8 mouse cellular contexts compared by ENCODE assay signal in genomic region chr17:57030931-57031660, GRCm38 (mm10). TPM values are rescaled to one million over a fixed set of nuclear protein-coding genes. Genes with fewer than 3 reads are reported as not detected.
DNase-seq lines count a peak whose midpoint lies in the region; ATAC-seq and TF ChIP-seq lines count a peak whose summit lies in the region.

Khsrp (minus strand) TSS chr17:57031522.

- DNase-seq in cerebellum, postnatal 36 days: peak; percentile 31 to 53
- no peak for DNase-seq in cerebellum, adult 18-20 months
- DNase-seq in adrenal gland, adult 2 months: peak; percentile 54
- DNase-seq in heart, postnatal 36 days: peak in 1 of 2 experiments; percentile 16
- DNase-seq in layer of hippocampus, postnatal 25 days (ENCODE audit: extremely low spot score in 1 of 2, low spot score in 1 of 2): peak; percentile 40 to 45

- peak; percentile 46 for TF ChIP-seq POLR2A in small intestine, adult 2 months (IDR thresholded peaks at IDR 0.05; ENCODE audit: low read depth, low read length)

- peak within 1 kb of the TSS; percentile 87 for H3K4me3 ChIP-seq in forebrain, embryonic 13.5 days
- H3K4me3 ChIP-seq in small intestine, adult 2 months (ENCODE audit: low read depth, low read length): peak within 1 kb of the TSS; percentile 70

- no peak for TF ChIP-seq CTCF in small intestine, adult 2 months (IDR thresholded peaks at IDR 0.05; ENCODE audit: extremely low read depth, insufficient read length, insufficient replicate concordance, low read depth, low read length)

- 0 out of 2 replicates have a peak, but pooled peaks have one; percentile 0 for ATAC-seq in forebrain, embryonic 13.5 days
- no peak for ATAC-seq in megakaryocyte, adult 5-6 weeks (ENCODE audit: poor library complexity, severe bottlenecking)

- H3K9ac ChIP-seq in forebrain, embryonic 13.5 days: peak within 1 kb of the TSS; percentile 99

- no peaks in the 10 kb centered on the region for H3K9me3 ChIP-seq in forebrain, embryonic 13.5 days (replicated peaks)

- intact Hi-C loops in heart, postnatal 36 days (cut with DNase I): loop anchor here (1.0 kb wide), 2 partner anchors 18 to 41 kb away; partner anchors contain the start of gene Clpp

- under 1% methylated on average over 83 of the region's 99 CpGs for WGBS in forebrain, embryonic 13.5 days
- WGBS in small intestine, adult 2 months: 1% methylated on average over 93 of the region's 99 CpGs

- H3K36me3 ChIP-seq in forebrain, embryonic 13.5 days (ENCODE audit: poor library complexity, severe bottlenecking): peaks cover 29% of the 10 kb centered on the region
- H3K36me3 ChIP-seq in small intestine, adult 2 months (ENCODE audit: control insufficient read depth, insufficient read depth, low read length): peaks cover 16% of the 10 kb centered on the region

- 0 out of 2 replicates have a peak, but pooled peaks cover 6% of the 10 kb centered on the region for H3K27me3 ChIP-seq in forebrain, embryonic 13.5 days
- H3K27me3 ChIP-seq in small intestine, adult 2 months (ENCODE audit: control insufficient read depth, insufficient read depth, low read length): no peaks in the 10 kb centered on the region

- peaks cover 21% of the 10 kb centered on the region for H3K4me1 ChIP-seq in forebrain, embryonic 13.5 days
- peaks cover 9% of the 10 kb centered on the region for H3K4me1 ChIP-seq in small intestine, adult 2 months (ENCODE audit: control insufficient read depth, insufficient read depth, insufficient read length, low read length)

- peak within 1 kb of the TSS; percentile 93 for H3K4me2 ChIP-seq in forebrain, embryonic 13.5 days

- H3K27ac ChIP-seq in forebrain, embryonic 13.5 days: peak within 1 kb of the TSS; percentile 94
- H3K27ac ChIP-seq in small intestine, adult 2 months (ENCODE audit: insufficient read depth, low read depth, low read length): peak within 1 kb of the TSS; percentile 60

RNA-seq across cellular contexts. Expression of gene Khsrp, which starts in this region (rescaled TPM):
- 10 to 100 TPM; 76.9 to 88.8 TPM for total RNA-seq in adrenal gland, adult 2 months (2021)
- polyA plus RNA-seq in adrenal gland, adult 2 months (2012; rRNA removed): 145 and 160 TPM in 2 replicates
- polyA plus RNA-seq in forebrain, embryonic 13.5 days (2015; fragmentation: Nextera tagmentation; extraction: Ambion mirVana): 36.4 and 39.1 TPM in 2 replicates
- total RNA-seq in heart, postnatal 36 days (2021): 10 to 100 TPM; 45.9 to 47.7 TPM
- total RNA-seq in layer of hippocampus, postnatal 25 days (2021): 100 to 1,000 TPM; 113 to 117 TPM
- total RNA-seq in megakaryocyte, adult 5-6 weeks (2015): 56.0 and 66.5 TPM in 2 replicates
- total RNA-seq in megakaryocyte, adult 5-6 weeks (2017): 43.9 and 57.7 TPM in 2 replicates
- polyA plus RNA-seq in small intestine, adult 2 months (2012; rRNA removed): 32.3 and 66.4 TPM in 2 replicates

Comparison
In these comparisons a context has a peak if more than half of its experiments do, and no peak if none do; other contexts are left out.
1. DNase-seq: peak in cerebellum, postnatal 36 days (2 of 2), adrenal gland, adult 2 months (single experiment) and layer of hippocampus, postnatal 25 days (2 of 2); none in cerebellum, adult 18-20 months (0 of 2).